Mouse (Mus musculus): Measurements from ENCODE around the gene P4ha3. TPM values are rescaled to one million over a fixed set of nuclear protein-coding genes. Genes with fewer than 3 reads are reported as not detected.

Gene P4ha3
- 1.2 TPM in 1 of 2 replicates, not detected in the other for polyA plus RNA-seq (2011; ENCODE audit: insufficient read depth, insufficient read length, low read depth, missing spikeins)

- peak; percentile 69 for TF ChIP-seq CTCF (IDR thresholded peaks at IDR 0.05; ENCODE audit: low read depth, low read length)
- no peak for TF ChIP-seq POLR2A (IDR thresholded peaks at IDR 0.05; ENCODE audit: insufficient read depth, low read length)
- Histone ChIP-seq H3K4me1 (ENCODE audit: control insufficient read depth, insufficient read depth, low read length) (no peaks in the 10 kb centered on the region), H3K9me3 (replicated peaks; ENCODE audit: control insufficient read depth, insufficient read depth, low read length, poor library complexity, severe bottlenecking) (no peaks in the 10 kb centered on the region), H3K27ac (ENCODE audit: insufficient read depth, low read length) (no peak within 1 kb of the TSS), H3K27me3 (ENCODE audit: control insufficient read depth, insufficient read depth, low read length, poor library complexity, severe bottlenecking) (no peaks in the 10 kb centered on the region), H3K9ac (ENCODE audit: low read depth, poor library complexity, severe bottlenecking) (peak within 1 kb of the TSS; percentile 69), H3K36me3 (ENCODE audit: control insufficient read depth, insufficient read depth, low read length, poor library complexity, severe bottlenecking) (no peaks in the 10 kb centered on the region), H3K4me3 (ENCODE audit: low read depth, low read length) (peak within 1 kb of the TSS; percentile 51)
These were observed at the start of gene P4ha3 for GRCm38 (mm10) chr7:100285383-100285782. P4ha3 (plus strand) TSS chr7:100285520.

GRCm38 (mm10) chr7:100238271-100238670 is 47.0 kb upstream of the P4ha3 start:
- no peak overlapping the region for H3K9ac ChIP-seq (ENCODE audit: low read depth, poor library complexity, severe bottlenecking)
- no peak overlapping the region for H3K4me3 ChIP-seq (ENCODE audit: low read depth, low read length)
- H3K36me3 ChIP-seq (ENCODE audit: control insufficient read depth, insufficient read depth, low read length, poor library complexity, severe bottlenecking): no peaks in the 10 kb centered on the region
- no peak overlapping the region for H3K27ac ChIP-seq (ENCODE audit: insufficient read depth, low read length)
- H3K4me1 ChIP-seq (ENCODE audit: control insufficient read depth, insufficient read depth, low read length): no peaks in the 10 kb centered on the region
- H3K27me3 ChIP-seq (ENCODE audit: control insufficient read depth, insufficient read depth, low read length, poor library complexity, severe bottlenecking): no peaks in the 10 kb centered on the region
- no peaks in the 10 kb centered on the region for H3K9me3 ChIP-seq (replicated peaks; ENCODE audit: control insufficient read depth, insufficient read depth, low read length, poor library complexity, severe bottlenecking)
- TF ChIP-seq CTCF (IDR thresholded peaks at IDR 0.05; ENCODE audit: low read depth, low read length): no peak
- no peak for TF ChIP-seq POLR2A (IDR thresholded peaks at IDR 0.05; ENCODE audit: insufficient read depth, low read length)
- no peak for TF ChIP-seq EP300 (IDR thresholded peaks at IDR 0.05; ENCODE audit: insufficient read depth, low read depth, low read length)

- Histone ChIP-seq H3K4me1 (ENCODE audit: control insufficient read depth, insufficient read depth, low read length) (no peaks in the 10 kb centered on the region), H3K27ac (ENCODE audit: insufficient read depth, low read length) (no peak overlapping the region), H3K9me3 (replicated peaks; ENCODE audit: control insufficient read depth, insufficient read depth, low read length, poor library complexity, severe bottlenecking) (no peaks in the 10 kb centered on the region), H3K9ac (ENCODE audit: low read depth, poor library complexity, severe bottlenecking) (no peak overlapping the region), H3K36me3 (ENCODE audit: control insufficient read depth, insufficient read depth, low read length, poor library complexity, severe bottlenecking) (no peaks in the 10 kb centered on the region), H3K4me3 (ENCODE audit: low read depth, low read length) (no peak overlapping the region), H3K27me3 (ENCODE audit: control insufficient read depth, insufficient read depth, low read length, poor library complexity, severe bottlenecking) (no peaks in the 10 kb centered on the region)
- TF ChIP-seq CTCF (IDR thresholded peaks at IDR 0.05; ENCODE audit: low read depth, low read length) (no peak), POLR2A (IDR thresholded peaks at IDR 0.05; ENCODE audit: insufficient read depth, low read length) (no peak), EP300 (IDR thresholded peaks at IDR 0.05; ENCODE audit: insufficient read depth, low read depth, low read length) (no peak)
These were observed 44.7 kb upstream of the P4ha3 start for GRCm38 (mm10) chr7:100240601-100241000.

GRCm38 (mm10) chr7:100243007-100243406 is 42.3 kb upstream of the P4ha3 start:
- Histone ChIP-seq H3K9ac (ENCODE audit: low read depth, poor library complexity, severe bottlenecking) (no peak overlapping the region), H3K27ac (ENCODE audit: insufficient read depth, low read length) (no peak overlapping the region), H3K9me3 (replicated peaks; ENCODE audit: control insufficient read depth, insufficient read depth, low read length, poor library complexity, severe bottlenecking) (no peaks in the 10 kb centered on the region), H3K27me3 (ENCODE audit: control insufficient read depth, insufficient read depth, low read length, poor library complexity, severe bottlenecking) (no peaks in the 10 kb centered on the region), H3K36me3 (ENCODE audit: control insufficient read depth, insufficient read depth, low read length, poor library complexity, severe bottlenecking) (no peaks in the 10 kb centered on the region), H3K4me3 (ENCODE audit: low read depth, low read length) (no peak overlapping the region), H3K4me1 (ENCODE audit: control insufficient read depth, insufficient read depth, low read length) (no peaks in the 10 kb centered on the region)
- TF ChIP-seq POLR2A (IDR thresholded peaks at IDR 0.05; ENCODE audit: insufficient read depth, low read length) (no peak), CTCF (IDR thresholded peaks at IDR 0.05; ENCODE audit: low read depth, low read length) (no peak), EP300 (IDR thresholded peaks at IDR 0.05; ENCODE audit: insufficient read depth, low read depth, low read length) (no peak)

- Histone ChIP-seq H3K4me1 (ENCODE audit: control insufficient read depth, insufficient read depth, low read length) (no peaks in the 10 kb centered on the region), H3K9me3 (replicated peaks; ENCODE audit: control insufficient read depth, insufficient read depth, low read length, poor library complexity, severe bottlenecking) (no peaks in the 10 kb centered on the region), H3K4me3 (ENCODE audit: low read depth, low read length) (no peak overlapping the region), H3K27ac (ENCODE audit: insufficient read depth, low read length) (no peak overlapping the region), H3K36me3 (ENCODE audit: control insufficient read depth, insufficient read depth, low read length, poor library complexity, severe bottlenecking) (no peaks in the 10 kb centered on the region), H3K9ac (ENCODE audit: low read depth, poor library complexity, severe bottlenecking) (no peak overlapping the region), H3K27me3 (ENCODE audit: control insufficient read depth, insufficient read depth, low read length, poor library complexity, severe bottlenecking) (no peaks in the 10 kb centered on the region)
- TF ChIP-seq CTCF (IDR thresholded peaks at IDR 0.05; ENCODE audit: low read depth, low read length) (no peak), POLR2A (IDR thresholded peaks at IDR 0.05; ENCODE audit: insufficient read depth, low read length) (no peak), EP300 (IDR thresholded peaks at IDR 0.05; ENCODE audit: insufficient read depth, low read depth, low read length) (no peak)
These were observed 41.1 kb upstream of the P4ha3 start for GRCm38 (mm10) chr7:100244225-100244624.

GRCm38 (mm10) chr7:100245176-100245575 is 40.1 kb upstream of the P4ha3 start:
- Histone ChIP-seq H3K27ac (ENCODE audit: insufficient read depth, low read length) (no peak overlapping the region), H3K9me3 (replicated peaks; ENCODE audit: control insufficient read depth, insufficient read depth, low read length, poor library complexity, severe bottlenecking) (no peaks in the 10 kb centered on the region), H3K9ac (ENCODE audit: low read depth, poor library complexity, severe bottlenecking) (no peak overlapping the region), H3K36me3 (ENCODE audit: control insufficient read depth, insufficient read depth, low read length, poor library complexity, severe bottlenecking) (no peaks in the 10 kb centered on the region), H3K4me1 (ENCODE audit: control insufficient read depth, insufficient read depth, low read length) (no peaks in the 10 kb centered on the region), H3K27me3 (ENCODE audit: control insufficient read depth, insufficient read depth, low read length, poor library complexity, severe bottlenecking) (no peaks in the 10 kb centered on the region), H3K4me3 (ENCODE audit: low read depth, low read length) (no peak overlapping the region)
- TF ChIP-seq CTCF (IDR thresholded peaks at IDR 0.05; ENCODE audit: low read depth, low read length) (no peak), EP300 (IDR thresholded peaks at IDR 0.05; ENCODE audit: insufficient read depth, low read depth, low read length) (no peak), POLR2A (IDR thresholded peaks at IDR 0.05; ENCODE audit: insufficient read depth, low read length) (no peak)

Data from ES-Bruce4 (cell line).